Mouse (Mus musculus) heart, embryonic 14.5 days (tissue): ENCODE results near the gene Cpa1. TPM values are rescaled to one million over a fixed set of nuclear protein-coding genes. Genes with fewer than 3 reads are reported as not detected.

Experiments
- ATAC-seq: fragments of 200-750 bp; cut with Nextera tagmentation; 2 replicates; pipeline ENCODE4 v1.8.0; 2017; ENCODE audit warnings: low read depth, moderate TSS enrichment; ENCODE audit not compliant: insufficient number of reproducible peaks, insufficient read depth, low FRiP score
- H3K27ac ChIP-seq, 2 experiments: fragments of 200-500 bp in 1 of 2; fragments of 300-500 bp in 1 of 2; sonication (generic) in 1 of 2; replicated peaks in 1 of 2; 2 replicates each; pipeline ENCODE4 v1.5.1; 2012 to 2014; ENCODE audit warnings: low read depth in 2 of 2, low read length in 2 of 2, control low read depth in 1 of 2, mild to moderate bottlenecking in 1 of 2, mixed read lengths in 1 of 2; ENCODE audit not compliant: control insufficient read depth in 1 of 2, insufficient read depth in 1 of 2
- H3K27me3 ChIP-seq: fragments of 300-500 bp; sonication (generic); 2 replicates; pipeline ENCODE4 v1.6.1; 2014; ENCODE audit warnings: mild to moderate bottlenecking, low read length, control low read depth; ENCODE audit not compliant: control insufficient read depth, insufficient read depth
- H3K36me3 ChIP-seq: fragments of 300-500 bp; sonication (generic); 2 replicates; pipeline ENCODE4 v1.6.1; 2014; ENCODE audit warnings: mild to moderate bottlenecking, control low read depth, low read length, mixed read lengths; ENCODE audit not compliant: control insufficient read depth, insufficient read depth
- H3K4me1 ChIP-seq, 2 experiments: fragments of 200-500 bp in 1 of 2; fragments of 300-500 bp in 1 of 2; sonication (generic) in 1 of 2; 2 replicates each; pipeline ENCODE4 v1.6.1; 2012 to 2014; ENCODE audit warnings: low read length in 2 of 2, control low read depth in 1 of 2, mixed read lengths in 1 of 2; ENCODE audit not compliant: control insufficient read depth in 2 of 2, insufficient read depth in 2 of 2
- H3K4me2 ChIP-seq: fragments of 300-500 bp; sonication (generic); 2 replicates; pipeline ENCODE4 v1.6.1; 2014; ENCODE audit warnings: mild to moderate bottlenecking, low read length
- H3K4me3 ChIP-seq, 2 experiments: fragments of 200-500 bp in 1 of 2; fragments of 300-500 bp in 1 of 2; sonication (generic) in 1 of 2; 2 replicates each; pipeline ENCODE4 v1.5.1; 2012 to 2014; ENCODE audit warnings: low read length in 2 of 2, mild to moderate bottlenecking in 2 of 2, control low read depth in 1 of 2, low read depth in 1 of 2, moderate library complexity in 1 of 2; ENCODE audit not compliant: control insufficient read depth in 1 of 2, insufficient read depth in 1 of 2
- H3K9ac ChIP-seq: fragments of 300-500 bp; sonication (generic); 2 replicates; pipeline ENCODE4 v1.6.1; 2014; ENCODE audit warnings: mild to moderate bottlenecking, low read length
- H3K9me3 ChIP-seq: fragments of 300-500 bp; sonication (generic); 2 replicates; pipeline ENCODE4 v1.6.1; 2016; ENCODE audit warnings: low read length, control low read depth; ENCODE audit not compliant: control insufficient read depth
- WGBS: fragments of 180-500 bp; shearing (Covaris S2); extraction: QIAGEN DNeasy Blood & Tissue Kit; methylation state at CpG from one replicate; pipeline ENCODE4 v1.1.7; 2014; 5-methylcytosine and 5-hydroxymethylcytosine counted together
- polyA plus RNA-seq: library from polyadenylated mRNA; unstranded; fragments of >200 nt; fragmentation: Nextera tagmentation; extraction: Ambion mirVana; gene quantifications from 2 replicates; pipeline ENCODE4 v1.2.1, GENCODE M21; 2014

The Cpa1 gene
- polyA plus RNA-seq, 1 experiment from 2014 or later = 4.5 TPM

DNA sequence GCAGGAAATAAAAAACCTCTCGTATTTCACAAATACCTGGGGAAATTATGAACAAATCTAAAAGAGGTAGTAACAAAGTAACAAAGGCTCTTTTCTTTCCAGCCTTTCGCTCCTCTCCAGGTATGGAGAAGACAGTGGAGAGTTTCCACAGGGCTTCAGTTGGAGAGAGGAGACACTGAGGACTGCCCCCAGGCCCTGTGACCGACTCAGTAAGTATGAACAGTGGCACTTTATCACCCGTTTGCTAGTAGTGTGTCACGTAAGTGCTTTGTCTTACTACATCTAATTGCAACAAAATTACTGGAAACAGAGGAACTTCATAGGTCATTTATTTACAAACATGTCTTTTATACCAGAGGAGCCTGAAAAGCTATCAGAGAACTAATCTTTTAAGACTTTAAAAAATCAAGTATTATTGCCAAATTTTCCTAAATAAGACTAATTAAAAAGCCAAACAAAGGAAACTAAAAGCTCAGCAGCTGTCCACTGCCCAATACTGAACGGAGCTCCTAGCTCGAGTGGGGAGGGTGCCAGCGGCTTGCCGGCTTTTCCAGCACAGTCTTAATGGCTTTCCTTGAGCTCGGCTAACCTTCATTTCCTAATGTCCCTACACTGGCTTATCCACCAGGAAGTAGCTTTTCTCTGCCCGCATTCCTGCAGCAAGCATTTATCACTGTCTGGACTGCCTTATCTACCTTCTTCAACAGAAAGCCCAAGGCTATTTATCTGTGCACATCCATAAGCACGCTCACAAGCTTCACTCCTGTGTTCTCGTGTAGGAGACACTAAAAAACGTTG, 34.9 kb downstream of the Cpa1 start:
- ATAC-seq = peak; percentile 61; the same call in 1 of the 2 replicates
- peak overlapping the region; percentile 39 for H3K9ac ChIP-seq
- no peaks in the 10 kb centered on the region for H3K9me3 ChIP-seq
- 15% methylated on average over 14 of the region's 14 CpGs for WGBS
- H3K4me2 ChIP-seq = peak overlapping the region; percentile 45
- H3K27ac ChIP-seq = peak overlapping the region; percentile 78 to 87
- no peaks in the 10 kb centered on the region for H3K36me3 ChIP-seq
- H3K4me3 ChIP-seq = peak overlapping the region in 1 of 2 experiments; percentile 2; a peak in 2 of 4 replicates
- H3K27me3 ChIP-seq = no peaks in the 10 kb centered on the region
- H3K4me1 ChIP-seq = peaks cover 15 to 38% of the 10 kb centered on the region in 2 experiments

DNA sequence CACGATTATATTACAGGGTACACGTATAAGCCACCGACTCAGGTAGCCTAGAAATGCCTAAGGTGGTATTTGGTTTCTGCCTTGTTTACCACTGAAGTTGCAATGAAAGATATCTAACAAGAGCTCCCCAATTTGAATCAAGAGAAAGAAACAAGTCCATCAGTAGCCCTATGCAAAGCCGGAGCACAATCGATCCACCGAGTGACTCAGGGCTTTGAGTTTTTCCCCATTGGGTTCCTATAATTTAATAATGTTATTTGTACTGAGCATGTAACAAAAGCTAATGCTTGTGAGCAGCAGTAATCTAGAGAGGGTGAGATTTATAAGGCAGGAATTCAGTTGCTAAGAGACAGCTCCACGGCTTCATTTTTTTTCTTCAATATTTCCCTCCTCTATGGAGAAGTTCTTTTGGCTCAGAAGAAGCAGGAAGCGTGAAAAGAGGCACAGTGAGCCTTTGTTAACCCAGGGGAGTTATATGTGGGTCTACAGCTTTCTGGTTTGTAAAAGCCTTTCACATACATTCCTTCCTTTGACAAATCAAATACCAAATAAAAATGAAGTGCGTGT, 35.8 kb downstream of the Cpa1 start:
- Histone ChIP-seq H3K27me3 (no peaks in the 10 kb centered on the region), H3K4me1 (peaks cover 19 to 43% of the 10 kb centered on the region in 2 experiments), H3K4me2 (peak overlapping the region; percentile 45), H3K9me3 (no peaks in the 10 kb centered on the region), H3K27ac (peak overlapping the region; percentile 47 to 87), H3K9ac (peak overlapping the region; percentile 62), H3K4me3 (no peak overlapping the region), H3K36me3 (no peaks in the 10 kb centered on the region)
- WGBS = 63% methylated on average over 9 of the region's 9 CpGs
- ATAC-seq = 0 out of 2 replicates have a peak, but pooled peaks have one; percentile 54

DNA sequence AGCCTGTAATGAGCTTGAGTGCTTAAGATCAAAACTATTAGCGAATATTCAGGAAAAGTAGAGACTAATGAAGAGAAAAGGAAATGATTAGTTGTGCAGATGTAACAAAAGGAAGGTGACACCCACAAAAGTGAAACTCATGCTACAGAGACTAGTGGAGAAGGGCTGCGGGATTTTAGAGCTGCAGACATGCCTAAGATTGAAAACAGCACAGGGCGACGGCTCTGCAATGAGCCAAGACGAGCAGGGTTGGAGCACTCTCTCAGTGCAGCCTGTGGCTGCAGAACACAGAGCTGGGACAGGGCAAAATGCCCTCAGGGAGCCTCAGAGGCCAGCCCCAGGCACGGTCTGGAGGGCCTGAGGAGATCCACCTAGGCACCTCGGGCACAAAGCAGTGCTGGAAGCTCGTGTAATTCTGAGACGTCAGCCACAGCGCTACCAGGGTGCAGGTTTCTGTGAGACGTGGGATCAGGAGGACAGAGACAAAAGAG, 36.3 kb downstream of the Cpa1 start:
- WGBS = 20% methylated on average over 11 of the region's 11 CpGs
- H3K4me2 ChIP-seq = peak overlapping the region; percentile 45
- no peaks in the 10 kb centered on the region for H3K36me3 ChIP-seq
- ATAC-seq = peak; percentile 74
- H3K4me1 ChIP-seq = peaks cover 19 to 43% of the 10 kb centered on the region in 2 experiments
- peak overlapping the region; percentile 62; the same call in 1 of the 2 replicates for H3K9ac ChIP-seq
- no peaks in the 10 kb centered on the region for H3K9me3 ChIP-seq
- H3K4me3 ChIP-seq = peak overlapping the region in 1 of 2 experiments; percentile 1; a peak in 1 of 4 replicates
- H3K27ac ChIP-seq = peak overlapping the region; percentile 84 to 87
- H3K27me3 ChIP-seq = no peaks in the 10 kb centered on the region

DNA sequence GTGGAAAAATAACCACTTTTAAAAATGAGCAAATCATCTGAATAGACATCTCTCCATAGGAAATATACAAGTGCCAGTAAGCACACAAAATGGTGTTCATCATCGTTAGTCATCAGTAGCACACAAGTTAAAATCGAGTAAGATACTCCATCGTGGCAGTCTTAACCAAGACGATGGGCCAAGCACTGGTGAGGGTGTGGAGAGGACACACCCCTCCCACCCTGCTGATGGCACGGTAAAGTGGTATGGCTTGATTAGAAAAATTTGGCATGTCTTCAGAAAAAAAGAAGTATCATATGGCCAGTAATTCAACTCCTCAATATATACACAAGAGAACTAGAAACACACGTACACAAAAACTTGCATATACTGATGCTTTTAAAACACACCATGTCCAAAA, 37.5 kb downstream of the Cpa1 start:
- ATAC-seq = no peak

DNA sequence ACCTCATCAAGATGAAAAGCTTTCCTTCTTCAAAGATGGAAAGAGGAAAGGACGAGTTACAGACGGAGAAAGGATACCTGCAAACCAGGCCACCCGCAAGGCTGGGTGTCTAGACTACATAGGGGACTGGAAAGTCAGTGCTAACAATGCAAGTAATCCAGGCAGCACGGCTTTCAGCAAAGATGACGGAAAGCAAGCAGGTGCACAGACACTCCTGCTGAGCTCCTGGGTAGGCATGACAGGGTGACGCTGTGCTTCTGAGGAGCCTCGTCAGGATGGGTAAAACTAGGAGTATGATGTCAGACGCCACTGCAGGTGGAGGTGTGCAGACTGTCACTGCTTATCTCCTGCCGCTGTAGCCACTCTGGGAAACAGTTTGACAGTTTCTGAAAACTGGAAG, 38.6 kb downstream of the Cpa1 start:
- Histone ChIP-seq H3K9me3 (no peaks in the 10 kb centered on the region), H3K4me1 (peaks cover 19 to 37% of the 10 kb centered on the region in 2 experiments), H3K9ac (no peak overlapping the region), H3K27me3 (no peaks in the 10 kb centered on the region), H3K4me2 (no peak overlapping the region), H3K4me3 (no peak overlapping the region), H3K36me3 (no peaks in the 10 kb centered on the region), H3K27ac (no peak overlapping the region)
- WGBS = 59% methylated on average over 9 of the region's 9 CpGs
- no peak for ATAC-seq

More for the DNA sequence above, 37.5 kb downstream of the Cpa1 start:
- Histone ChIP-seq H3K9ac (no peak overlapping the region), H3K36me3 (no peaks in the 10 kb centered on the region), H3K4me3 (no peak overlapping the region), H3K27ac (no peak overlapping the region), H3K4me2 (no peak overlapping the region), H3K4me1 (peaks cover 19 to 43% of the 10 kb centered on the region in 2 experiments), H3K9me3 (no peaks in the 10 kb centered on the region), H3K27me3 (no peaks in the 10 kb centered on the region)
- 85% methylated on average over 6 of the region's 6 CpGs for WGBS

DNA sequence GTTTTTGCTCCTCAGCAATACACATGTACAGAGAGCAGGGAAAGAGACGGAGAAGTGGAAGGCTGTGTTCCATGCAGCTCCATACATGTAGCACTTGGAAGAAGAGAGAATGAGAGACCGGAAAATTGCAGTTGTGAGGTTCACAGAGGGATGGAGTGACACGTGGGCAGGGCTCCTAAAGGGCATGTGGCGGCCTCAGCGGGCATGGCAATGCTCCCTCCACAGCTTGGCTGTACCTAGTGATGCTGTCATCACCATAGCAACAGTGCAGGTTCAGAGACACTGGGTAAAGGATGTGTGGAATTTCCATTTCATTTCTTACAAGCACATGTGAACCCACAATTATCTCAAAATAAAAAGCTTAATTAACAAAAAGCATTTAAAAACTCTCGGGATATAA, 39.5 kb downstream of the Cpa1 start:
- WGBS = 82% methylated on average over 6 of the region's 6 CpGs
- H3K36me3 ChIP-seq = no peaks in the 10 kb centered on the region
- ATAC-seq = no peak
- H3K4me1 ChIP-seq = peaks cover 18 to 29% of the 10 kb centered on the region in 2 experiments
- no peak overlapping the region for H3K27ac ChIP-seq
- no peak overlapping the region for H3K4me3 ChIP-seq
- H3K9ac ChIP-seq = no peak overlapping the region
- no peaks in the 10 kb centered on the region for H3K9me3 ChIP-seq
- H3K27me3 ChIP-seq = no peaks in the 10 kb centered on the region
- H3K4me2 ChIP-seq = no peak overlapping the region

DNA sequence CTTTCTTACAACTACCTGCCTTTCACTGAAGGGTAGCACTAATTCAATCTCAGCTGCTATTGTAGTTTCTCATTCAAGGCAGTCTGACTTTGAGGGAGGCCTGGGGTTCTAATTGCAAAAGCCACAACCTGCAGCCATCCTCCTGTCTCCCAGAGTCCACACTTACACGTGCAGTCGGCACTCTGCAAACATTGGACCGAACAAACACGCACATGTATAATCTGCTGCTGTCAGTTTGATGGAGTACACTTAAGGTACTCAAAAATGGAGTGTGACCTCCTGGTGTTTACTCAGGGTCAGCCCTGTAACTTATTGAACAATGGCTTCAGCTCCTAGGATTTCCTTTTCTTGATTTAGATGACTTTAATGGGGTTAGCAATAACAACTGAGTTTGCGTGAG, 40.5 kb downstream of the Cpa1 start:
- Histone ChIP-seq H3K36me3 (no peaks in the 10 kb centered on the region), H3K9ac (no peak overlapping the region), H3K4me1 (peaks cover 12 to 19% of the 10 kb centered on the region in 2 experiments), H3K27ac (no peak overlapping the region), H3K27me3 (no peaks in the 10 kb centered on the region), H3K9me3 (no peaks in the 10 kb centered on the region), H3K4me3 (no peak overlapping the region), H3K4me2 (no peak overlapping the region)
- no peak for ATAC-seq
- 43% methylated on average over 5 of the region's 5 CpGs for WGBS
